Mouse (Mus musculus): ENCODE measurements around the gene Hmces. TPM values are rescaled to one million over a fixed set of nuclear protein-coding genes. Genes with fewer than 3 reads are reported as not detected.
A peak's percentile ranks its signal among the peaks of the same experiment; 100 is the strongest.
"Not testable (repeated sequence)": the region's sequence is repeated elsewhere in the genome, so short reads cannot be mapped to it uniquely, and the experiment has no call there.

Gene Hmces
- polyA plus RNA-seq, 1 experiment from 2014 or later, result 47.1 TPM

DNA sequence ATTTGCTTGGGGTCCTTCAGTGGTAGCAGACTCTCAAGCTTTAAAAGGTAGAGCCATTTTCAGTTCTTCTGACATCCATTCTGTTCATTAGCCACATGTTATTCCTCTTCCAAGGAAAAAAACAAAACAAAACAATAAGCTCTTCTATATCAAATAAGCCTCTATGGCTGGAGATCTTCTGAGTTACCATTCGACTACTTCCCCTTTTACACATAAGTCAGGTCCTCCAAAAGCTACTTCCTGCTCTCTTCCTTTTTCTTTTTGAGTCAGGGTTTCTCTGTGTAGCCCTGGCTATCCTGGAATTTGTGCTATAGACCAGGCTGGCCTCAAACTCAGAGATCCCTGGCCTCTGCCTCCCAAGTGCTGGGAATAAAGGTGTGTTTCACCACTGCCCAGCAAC is 9.9 kb downstream of the Hmces start:
- no peak for TF ChIP-seq CTCF (IDR thresholded peaks at IDR 0.05; ENCODE audit: low read depth)
- no peak overlapping the region for H3K9ac ChIP-seq (ENCODE audit: low read depth, low read length)
- ATAC-seq (replicated peaks; ENCODE audit: low FRiP score, low read depth) (no peak), DNase-seq (ENCODE audit: low spot score) (no peak)
- H3K4me1 ChIP-seq (replicated peaks; ENCODE audit: insufficient read depth, low read length), result no peaks in the 10 kb centered on the region
- H3K9me3 ChIP-seq (replicated peaks; ENCODE audit: low read length), result no peaks in the 10 kb centered on the region
- peaks cover 44% of the 10 kb centered on the region for H3K36me3 ChIP-seq (ENCODE audit: insufficient read depth, low read length)
- H3K4me2 ChIP-seq (ENCODE audit: low read length), result no peak overlapping the region
- 89% methylated on average over 1 of the region's 1 CpGs for WGBS
- H3K27me3 ChIP-seq (ENCODE audit: insufficient read depth, low read length), result no peaks in the 10 kb centered on the region
- H3K27ac ChIP-seq, result no peak overlapping the region
- H3K4me3 ChIP-seq (replicated peaks; ENCODE audit: low read depth, low read length), result no peak overlapping the region

DNA sequence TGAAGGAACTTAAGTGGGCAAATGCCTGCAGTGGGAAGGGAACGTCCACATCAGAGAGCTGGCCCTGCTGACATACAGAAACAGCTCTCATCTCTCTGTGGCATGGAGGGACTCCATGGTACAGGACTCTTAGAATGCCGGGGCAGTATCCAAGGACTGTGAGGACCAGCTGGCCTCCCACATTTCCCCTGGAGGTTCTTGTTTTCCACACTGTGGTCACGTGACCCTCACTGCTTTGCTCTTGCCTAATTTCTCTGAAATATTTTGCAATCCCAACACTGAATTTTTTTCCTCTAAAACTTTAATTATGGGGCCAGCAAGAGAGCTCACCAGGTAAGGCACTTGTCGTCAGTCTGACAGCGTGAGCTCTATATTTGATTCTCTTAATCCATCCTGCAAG is 21.3 kb downstream of the Hmces start:
- peaks cover 41% of the 10 kb centered on the region for H3K36me3 ChIP-seq (ENCODE audit: insufficient read depth, low read length)
- 85% methylated on average over 5 of the region's 5 CpGs for WGBS

DNA sequence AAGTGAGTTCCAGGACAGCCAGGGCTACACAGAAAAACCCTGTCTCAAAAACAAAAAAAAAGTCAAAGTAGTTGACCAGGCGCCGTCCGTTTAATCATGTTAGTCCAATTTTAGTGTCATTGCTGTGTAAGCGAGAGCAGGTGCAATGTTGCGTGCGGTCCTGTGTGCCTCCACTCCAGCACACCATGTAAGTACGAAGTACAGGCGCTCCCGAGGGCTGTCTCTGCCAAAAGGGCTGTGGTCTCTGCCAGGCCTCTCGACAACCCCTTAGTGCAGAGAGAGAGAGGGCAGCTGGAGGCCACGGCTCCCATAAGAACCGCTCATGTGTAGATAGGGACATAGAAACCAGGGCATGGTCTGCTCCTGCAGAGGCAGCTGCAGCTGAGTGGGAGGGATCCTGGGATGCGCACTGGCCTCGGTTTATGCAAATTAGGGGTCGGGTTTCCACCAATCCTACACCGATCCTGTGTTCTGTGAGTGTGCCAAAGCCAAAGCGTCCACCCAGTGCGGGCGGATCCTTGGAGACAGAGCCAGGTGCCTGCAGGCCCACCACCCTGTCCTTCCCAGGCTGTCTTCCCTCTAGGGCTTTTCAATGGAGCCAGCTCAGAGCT is 23.5 kb downstream of the Hmces start:
- no peak overlapping the region for H3K4me3 ChIP-seq (replicated peaks; ENCODE audit: low read depth, low read length)
- H3K27ac ChIP-seq, result peak overlapping the region; percentile 42; the same call in 1 of the 2 replicates
- no peak overlapping the region for H3K9ac ChIP-seq (ENCODE audit: low read depth, low read length)
- H3K4me1 ChIP-seq (replicated peaks; ENCODE audit: insufficient read depth, low read length), result no peaks in the 10 kb centered on the region
- H3K4me2 ChIP-seq (ENCODE audit: low read length), result no peak overlapping the region
- H3K27me3 ChIP-seq (ENCODE audit: insufficient read depth, low read length), result no peaks in the 10 kb centered on the region
- no peak for TF ChIP-seq CTCF (IDR thresholded peaks at IDR 0.05; ENCODE audit: low read depth)
- peak; percentile 94 for DNase-seq (ENCODE audit: low spot score)
- no peaks in the 10 kb centered on the region for H3K9me3 ChIP-seq (replicated peaks; ENCODE audit: low read length)
- ATAC-seq (replicated peaks; ENCODE audit: low FRiP score, low read depth), result peak; percentile 100
- peaks cover 31% of the 10 kb centered on the region for H3K36me3 ChIP-seq (ENCODE audit: insufficient read depth, low read length)
- 23% methylated on average over 19 of the region's 19 CpGs for WGBS

More for the DNA sequence above, 21.3 kb downstream of the Hmces start:
- ATAC-seq (replicated peaks; ENCODE audit: low FRiP score, low read depth) (no peak), DNase-seq (ENCODE audit: low spot score) (no peak)
- H3K4me1 ChIP-seq (replicated peaks; ENCODE audit: insufficient read depth, low read length), result no peaks in the 10 kb centered on the region
- no peak overlapping the region for H3K9ac ChIP-seq (ENCODE audit: low read depth, low read length)
- no peaks in the 10 kb centered on the region for H3K27me3 ChIP-seq (ENCODE audit: insufficient read depth, low read length)
- no peaks in the 10 kb centered on the region for H3K9me3 ChIP-seq (replicated peaks; ENCODE audit: low read length)
- no peak for TF ChIP-seq CTCF (IDR thresholded peaks at IDR 0.05; ENCODE audit: low read depth)
- no peak overlapping the region for H3K4me2 ChIP-seq (ENCODE audit: low read length)
- H3K27ac ChIP-seq, result no peak overlapping the region
- H3K4me3 ChIP-seq (replicated peaks; ENCODE audit: low read depth, low read length), result no peak overlapping the region

DNA sequence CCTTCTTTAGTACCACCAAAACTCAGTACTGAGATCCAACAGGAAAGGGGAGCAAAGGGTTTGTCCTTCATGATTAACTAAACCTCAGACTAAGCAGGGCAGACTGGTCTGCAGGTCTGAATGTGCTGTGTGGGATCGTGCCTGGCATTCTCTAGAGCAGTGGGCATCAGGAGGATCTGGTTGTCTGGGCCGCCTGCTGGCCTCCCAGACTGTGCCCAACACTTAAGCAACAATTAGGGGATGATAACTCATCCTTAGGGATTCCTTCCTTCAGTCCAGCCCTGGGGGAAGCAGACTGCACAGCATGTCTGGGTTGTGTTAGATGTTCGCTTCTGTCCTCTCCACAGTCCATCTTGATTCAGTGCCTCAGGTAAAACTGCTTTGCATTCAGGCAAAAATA is 25.2 kb downstream of the Hmces start:
- Histone ChIP-seq H3K9ac (ENCODE audit: low read depth, low read length) (no peak overlapping the region), H3K4me2 (ENCODE audit: low read length) (no peak overlapping the region), H3K4me3 (replicated peaks; ENCODE audit: low read depth, low read length) (no peak overlapping the region), H3K27me3 (ENCODE audit: insufficient read depth, low read length) (no peaks in the 10 kb centered on the region), H3K4me1 (replicated peaks; ENCODE audit: insufficient read depth, low read length) (no peaks in the 10 kb centered on the region), H3K27ac (no peak overlapping the region), H3K9me3 (replicated peaks; ENCODE audit: low read length) (no peaks in the 10 kb centered on the region), H3K36me3 (ENCODE audit: insufficient read depth, low read length) (peaks cover 17% of the 10 kb centered on the region)
- WGBS, result 89% methylated on average over 3 of the region's 3 CpGs
- DNase-seq (ENCODE audit: low spot score) (no peak), ATAC-seq (replicated peaks; ENCODE audit: low FRiP score, low read depth) (no peak)
- TF ChIP-seq CTCF (IDR thresholded peaks at IDR 0.05; ENCODE audit: low read depth), result no peak

DNA sequence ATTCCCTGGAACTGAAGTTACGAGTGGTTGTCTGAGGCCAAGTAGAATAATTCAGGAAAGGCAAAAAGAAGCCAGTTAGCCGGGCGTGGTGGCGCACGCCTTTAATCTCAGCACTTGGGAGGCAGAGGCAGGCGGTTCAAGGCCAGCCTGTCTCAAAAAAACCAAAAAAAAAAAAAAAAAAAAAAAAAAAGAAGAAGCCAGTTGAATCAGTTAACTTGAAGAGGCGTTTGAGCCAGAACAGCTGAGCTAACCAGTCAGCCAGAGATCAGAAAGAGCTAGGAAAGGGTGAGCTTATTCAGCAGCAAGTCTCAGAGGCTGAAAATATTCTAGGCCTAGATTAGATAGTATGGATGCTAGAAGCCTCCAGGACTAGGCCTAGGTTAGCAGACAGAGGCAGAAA is 28.4 kb downstream of the Hmces start:
- 84% methylated on average over 7 of the region's 7 CpGs for WGBS
- ATAC-seq (replicated peaks; ENCODE audit: low FRiP score, low read depth), result no peak
- Histone ChIP-seq H3K27ac (no peak overlapping the region), H3K4me3 (replicated peaks; ENCODE audit: low read depth, low read length) (no peak overlapping the region), H3K4me2 (ENCODE audit: low read length) (no peak overlapping the region), H3K36me3 (ENCODE audit: insufficient read depth, low read length) (no peaks in the 10 kb centered on the region), H3K27me3 (ENCODE audit: insufficient read depth, low read length) (no peaks in the 10 kb centered on the region), H3K9me3 (replicated peaks; ENCODE audit: low read length) (no peaks in the 10 kb centered on the region), H3K9ac (ENCODE audit: low read depth, low read length) (no peak overlapping the region), H3K4me1 (replicated peaks; ENCODE audit: insufficient read depth, low read length) (no peaks in the 10 kb centered on the region)
- no peak for TF ChIP-seq CTCF (IDR thresholded peaks at IDR 0.05; ENCODE audit: low read depth)
- DNase-seq (ENCODE audit: low spot score), result no peak

DNA sequence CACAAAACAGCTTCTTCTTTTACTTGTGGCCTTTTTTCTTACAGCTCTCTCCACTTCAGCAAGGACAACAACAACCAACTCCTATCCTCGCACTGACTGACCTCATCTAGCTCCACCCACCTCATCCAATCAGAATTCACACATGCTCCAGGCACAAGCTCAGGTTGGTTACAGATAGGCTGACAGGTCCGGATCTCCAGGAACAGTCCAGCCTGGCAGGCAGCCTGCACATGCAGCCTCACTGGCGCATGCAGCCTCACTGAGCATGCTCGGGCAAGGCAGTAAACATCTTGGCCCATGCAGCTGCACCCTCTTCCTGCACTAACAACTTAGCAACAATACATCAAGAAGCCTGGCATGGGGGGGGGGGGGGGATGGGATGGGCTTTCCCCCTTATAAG is 48.7 kb downstream of the Hmces start:
- H3K27ac ChIP-seq; H3K4me3 ChIP-seq (replicated peaks; ENCODE audit: low read depth, low read length); H3K4me1 ChIP-seq (replicated peaks; ENCODE audit: insufficient read depth, low read length); H3K4me2 ChIP-seq (ENCODE audit: low read length); H3K27me3 ChIP-seq (ENCODE audit: insufficient read depth, low read length); ATAC-seq (replicated peaks; ENCODE audit: low FRiP score, low read depth); DNase-seq (ENCODE audit: low spot score); H3K9me3 ChIP-seq (replicated peaks; ENCODE audit: low read length); H3K9ac ChIP-seq (ENCODE audit: low read depth, low read length); H3K36me3 ChIP-seq (ENCODE audit: insufficient read depth, low read length): not testable (repeated sequence)
- 56% methylated on average over 4 of the region's 4 CpGs for WGBS

DNA sequence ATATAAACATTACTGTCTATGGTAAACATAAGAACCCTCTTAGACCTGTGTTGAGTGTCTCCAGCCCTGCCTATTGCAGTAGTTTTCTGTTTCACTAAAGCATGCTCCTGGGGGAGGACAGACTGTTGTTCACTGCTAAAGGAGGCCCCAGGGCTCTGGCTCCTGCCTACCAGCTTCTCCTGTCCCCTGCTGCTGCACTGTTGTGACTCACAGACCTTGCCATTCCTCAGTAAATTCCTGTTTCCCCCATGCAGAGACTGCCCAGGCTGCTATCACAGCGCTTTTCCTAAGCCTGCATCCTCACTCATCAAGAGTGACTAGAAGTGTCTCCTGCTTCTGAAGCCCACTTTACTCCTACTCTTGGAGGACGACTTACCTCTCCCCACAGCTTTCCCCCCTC is 56.3 kb downstream of the Hmces start:
- 44% methylated on average over 2 of the region's 2 CpGs for WGBS
- no peak for DNase-seq (ENCODE audit: low spot score)
- Histone ChIP-seq H3K4me2 (ENCODE audit: low read length) (no peak overlapping the region), H3K9ac (ENCODE audit: low read depth, low read length) (no peak overlapping the region), H3K36me3 (ENCODE audit: insufficient read depth, low read length) (no peaks in the 10 kb centered on the region), H3K27ac (no peak overlapping the region), H3K9me3 (replicated peaks; ENCODE audit: low read length) (no peaks in the 10 kb centered on the region), H3K27me3 (ENCODE audit: insufficient read depth, low read length) (no peaks in the 10 kb centered on the region), H3K4me1 (replicated peaks; ENCODE audit: insufficient read depth, low read length) (no peaks in the 10 kb centered on the region), H3K4me3 (replicated peaks; ENCODE audit: low read depth, low read length) (no peak overlapping the region)
- TF ChIP-seq CTCF (IDR thresholded peaks at IDR 0.05; ENCODE audit: low read depth), result no peak
- ATAC-seq (replicated peaks; ENCODE audit: low FRiP score, low read depth), result no peak

Data from kidney, postnatal 0 days (tissue).